Mouse (Mus musculus): ENCODE results near the gene Ubn1. TPM values are rescaled to one million over a fixed set of nuclear protein-coding genes. Genes with fewer than 3 reads are reported as not detected.

Gene Ubn1
- polyA plus RNA-seq (2015; fragmentation: Nextera tagmentation; extraction: Ambion mirVana), result 10.1 and 10.9 TPM in 2 replicates

GRCm38 (mm10) chr16:5049774-5050234, at the start of gene Ubn1, which contains the start of gene Glyr1:
Ubn1 (plus strand) TSS chr16:5050057.
Glyr1 (minus strand) TSS chr16:5049863.

GRCm38 (mm10) chr16:5007067-5007466, 42.8 kb upstream of the Ubn1 start, which contains the start of gene Smim22:
Smim22 (plus strand) TSS chr16:5007288.

GRCm38 (mm10) chr16:5013054-5013838, 36.6 kb upstream of the Ubn1 start, which contains the start of gene Rogdi:
Rogdi (minus strand) TSS chr16:5013553.

GRCm38 (mm10) chr16:5132401-5132801, 82.5 kb downstream of the Ubn1 start, which contains the start of gene Ppl:
Ppl (minus strand) TSS chr16:5132421.

Other genes with a start within 250 kb of the Ubn1 start
- gene 4930562C15Rik, start 214.6 kb upstream of the Ubn1 start, polyA plus RNA-seq (2015; fragmentation: Nextera tagmentation; extraction: Ambion mirVana), result 0.12 and 0.14 TPM in 2 replicates
- 34.4 and 37.2 TPM in 2 replicates for gene Ubald1, start 169.7 kb upstream of the Ubn1 start, polyA plus RNA-seq (2015; fragmentation: Nextera tagmentation; extraction: Ambion mirVana)
- gene Mgrn1, start 163.8 kb upstream of the Ubn1 start, polyA plus RNA-seq (2015; fragmentation: Nextera tagmentation; extraction: Ambion mirVana), result 61.0 and 64.5 TPM in 2 replicates
- gene Nudt16l1, start 111.3 kb upstream of the Ubn1 start, polyA plus RNA-seq (2015; fragmentation: Nextera tagmentation; extraction: Ambion mirVana), result 82.1 and 91.1 TPM in 2 replicates
- gene Anks3, start 85.9 kb upstream of the Ubn1 start, polyA plus RNA-seq (2015; fragmentation: Nextera tagmentation; extraction: Ambion mirVana), result 20.7 and 21.9 TPM in 2 replicates
- not detected in 2 replicates for gene Sept12, start 52.2 kb upstream of the Ubn1 start, polyA plus RNA-seq (2015; fragmentation: Nextera tagmentation; extraction: Ambion mirVana)
- 1.2 and 1.6 TPM in 2 replicates for gene Smim22, start 42.8 kb upstream of the Ubn1 start, polyA plus RNA-seq (2015; fragmentation: Nextera tagmentation; extraction: Ambion mirVana)
- gene Rogdi, start 36.5 kb upstream of the Ubn1 start, polyA plus RNA-seq (2015; fragmentation: Nextera tagmentation; extraction: Ambion mirVana), result 24.9 and 29.7 TPM in 2 replicates
- gene Glyr1, start 194 bp upstream of the Ubn1 start, polyA plus RNA-seq (2015; fragmentation: Nextera tagmentation; extraction: Ambion mirVana), result 56.4 and 61.8 TPM in 2 replicates
- 0.12 and 1.6 TPM in 2 replicates for gene Ppl, start 82.4 kb downstream of the Ubn1 start, polyA plus RNA-seq (2015; fragmentation: Nextera tagmentation; extraction: Ambion mirVana)
- 0.82 and 0.95 TPM in 2 replicates for gene Sec14l5, start 97.1 kb downstream of the Ubn1 start, polyA plus RNA-seq (2015; fragmentation: Nextera tagmentation; extraction: Ambion mirVana)
- 9.1 and 10.4 TPM in 2 replicates for gene Nagpa, start 154.0 kb downstream of the Ubn1 start, polyA plus RNA-seq (2015; fragmentation: Nextera tagmentation; extraction: Ambion mirVana)
- 2.4 and 2.7 TPM in 2 replicates for gene AU021092, start 172.2 kb downstream of the Ubn1 start, polyA plus RNA-seq (2015; fragmentation: Nextera tagmentation; extraction: Ambion mirVana)
- 19.3 and 19.6 TPM in 2 replicates for gene Alg1, start 183.6 kb downstream of the Ubn1 start, polyA plus RNA-seq (2015; fragmentation: Nextera tagmentation; extraction: Ambion mirVana)
- gene Eef2kmt, start 205.9 kb downstream of the Ubn1 start, polyA plus RNA-seq (2015; fragmentation: Nextera tagmentation; extraction: Ambion mirVana), result 26.6 and 27.1 TPM in 2 replicates